ENCODE assay signal across 15 mouse cellular contexts in the genomic region with DNA sequence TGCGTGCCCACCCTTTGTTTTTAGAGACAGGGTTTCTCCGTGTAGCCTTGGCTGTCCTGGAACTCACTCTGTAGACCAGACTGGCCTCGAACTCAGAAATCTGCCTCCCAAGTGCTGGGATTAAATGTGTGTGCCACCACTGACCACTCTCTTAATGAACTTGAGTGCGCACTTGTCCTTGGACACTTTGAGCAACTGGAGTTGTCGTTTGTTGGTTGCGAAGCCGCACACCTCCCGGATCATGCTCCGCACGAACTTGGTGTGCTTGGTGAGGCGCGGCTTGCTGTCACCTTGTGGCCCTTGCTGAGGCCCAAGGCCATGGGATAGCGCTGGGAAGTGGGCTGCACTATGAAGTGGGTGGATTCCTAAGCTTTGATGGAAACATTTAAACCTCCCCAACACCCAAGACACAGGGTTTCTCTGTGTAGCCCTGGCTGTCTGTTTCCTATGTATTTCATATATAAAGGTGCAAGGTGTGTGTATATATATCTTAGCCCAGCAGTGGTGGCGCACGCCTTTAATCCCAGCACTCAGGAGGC. TPM values are rescaled to one million over a fixed set of nuclear protein-coding genes. Genes with fewer than 3 reads are reported as not detected.
DNase-seq lines count a peak whose midpoint lies in the region; ATAC-seq and TF ChIP-seq lines count a peak whose summit lies in the region.
"Had no signal": no experiment of that assay in that cellular context is flagged by ENCODE, and none has a peak within 500 bp of the region (broad histone marks: within the 10 kb centered on the region; RNA-seq: fewer than 3 reads in every experiment).

No protein-coding gene starts in this region.

- no peak overlapping the region for H3K4me3 ChIP-seq in forebrain, embryonic 11.5 days (ENCODE audit: low read depth, low read length)
- H3K4me3 ChIP-seq in forebrain, embryonic 14.5 days (ENCODE audit: low read depth, low read length): no peak overlapping the region
- no peak overlapping the region for H3K4me3 ChIP-seq in kidney, postnatal 0 days (replicated peaks; ENCODE audit: low read depth, low read length)
- H3K4me3 ChIP-seq in forebrain, embryonic 15.5 days: no peak overlapping the region
- H3K4me3 ChIP-seq in midbrain, postnatal 0 days (ENCODE audit: low read depth, low read length): no peak overlapping the region
- no peak overlapping the region for H3K4me3 ChIP-seq in gastrocnemius, adult 2 months
- H3K4me3 ChIP-seq: midbrain, embryonic 12.5 days had no signal

- H3K4me2 ChIP-seq in forebrain, embryonic 11.5 days (ENCODE audit: low read depth, low read length, severe bottlenecking): no peak overlapping the region
- H3K4me2 ChIP-seq in forebrain, embryonic 14.5 days (ENCODE audit: low read length): no peak overlapping the region
- H3K4me2 ChIP-seq in kidney, postnatal 0 days (ENCODE audit: low read length): no peak overlapping the region
- H3K4me2 ChIP-seq in forebrain, embryonic 15.5 days (replicated peaks): no peak overlapping the region
- H3K4me2 ChIP-seq in midbrain, postnatal 0 days (ENCODE audit: low read depth, low read length, poor library complexity, severe bottlenecking): no peak overlapping the region
- H3K4me2 ChIP-seq: midbrain, embryonic 12.5 days had no signal

- 0 out of 2 replicates have a peak, but pooled peaks have one; percentile 31 for ATAC-seq in forebrain, embryonic 11.5 days (replicated peaks; ENCODE audit: low FRiP score)
- ATAC-seq in forebrain, embryonic 14.5 days: no peak
- peak; percentile 68 for ATAC-seq in kidney, postnatal 0 days (replicated peaks; ENCODE audit: low FRiP score, low read depth)
- ATAC-seq in forebrain, embryonic 15.5 days (replicated peaks): 0 out of 2 replicates have a peak, but pooled peaks have one; percentile 23
- ATAC-seq in midbrain, postnatal 0 days (ENCODE audit: low FRiP score): peak; percentile 20; the same call in 1 of the 2 replicates
- ATAC-seq: lung, postnatal 0 days had no signal

- H3K9me3 ChIP-seq in forebrain, embryonic 11.5 days (ENCODE audit: control insufficient read depth, low read length): no peaks in the 10 kb centered on the region
- no peaks in the 10 kb centered on the region for H3K9me3 ChIP-seq in forebrain, embryonic 14.5 days (replicated peaks; ENCODE audit: control insufficient read depth, low read length)
- H3K9me3 ChIP-seq in kidney, postnatal 0 days (replicated peaks; ENCODE audit: low read length): no peaks in the 10 kb centered on the region
- H3K9me3 ChIP-seq in forebrain, embryonic 15.5 days: no peaks in the 10 kb centered on the region
- H3K9me3 ChIP-seq in midbrain, postnatal 0 days (ENCODE audit: low read length): no peaks in the 10 kb centered on the region
- H3K9me3 ChIP-seq: midbrain, embryonic 12.5 days had no signal

- no peak for DNase-seq in forebrain, embryonic 11.5 days (ENCODE audit: low spot score)
- no peak for DNase-seq in forebrain, embryonic 14.5 days (ENCODE audit: low spot score)
- no peak for DNase-seq in kidney, postnatal 0 days (ENCODE audit: low spot score)
- DNase-seq in kidney, postnatal 25 days: no peak
- no peak for DNase-seq in midbrain, postnatal 0 days (ENCODE audit: low spot score)
- DNase-seq in spleen, postnatal 36 days (ENCODE audit: low spot score in 2 of 2): no peak
- no peak for DNase-seq in gastrocnemius, adult 2 months
- DNase-seq: cerebellum, postnatal 36 days; heart, postnatal 36 days had no signal

- no peak for TF ChIP-seq CTCF in kidney, postnatal 0 days (IDR thresholded peaks at IDR 0.05; ENCODE audit: low read depth)
- TF ChIP-seq CTCF in midbrain, postnatal 0 days (IDR thresholded peaks at IDR 0.05): no peak
- no peak for TF ChIP-seq CTCF in gastrocnemius, adult 2 months (IDR thresholded peaks at IDR 0.05)

- H3K4me1 ChIP-seq in forebrain, embryonic 11.5 days (replicated peaks; ENCODE audit: control insufficient read depth, insufficient read depth, low read length): no peaks in the 10 kb centered on the region
- H3K4me1 ChIP-seq in forebrain, embryonic 14.5 days (ENCODE audit: control insufficient read depth, insufficient read depth, low read length): no peaks in the 10 kb centered on the region
- no peaks in the 10 kb centered on the region for H3K4me1 ChIP-seq in kidney, postnatal 0 days (replicated peaks; ENCODE audit: insufficient read depth, low read length)
- no peaks in the 10 kb centered on the region for H3K4me1 ChIP-seq in forebrain, embryonic 15.5 days
- no peaks in the 10 kb centered on the region for H3K4me1 ChIP-seq in midbrain, postnatal 0 days (ENCODE audit: insufficient read depth, low read length)
- H3K4me1 ChIP-seq: midbrain, embryonic 12.5 days had no signal

- H3K36me3 ChIP-seq in forebrain, embryonic 11.5 days (ENCODE audit: control insufficient read depth, insufficient read depth, low read length): peaks cover 18% of the 10 kb centered on the region
- peaks cover 53% of the 10 kb centered on the region for H3K36me3 ChIP-seq in forebrain, embryonic 14.5 days (ENCODE audit: control insufficient read depth, insufficient read depth, low read length)
- H3K36me3 ChIP-seq in kidney, postnatal 0 days (ENCODE audit: insufficient read depth, low read length): peaks cover 23% of the 10 kb centered on the region
- peaks cover 54% of the 10 kb centered on the region for H3K36me3 ChIP-seq in forebrain, embryonic 15.5 days
- peaks cover 24% of the 10 kb centered on the region for H3K36me3 ChIP-seq in midbrain, postnatal 0 days (ENCODE audit: insufficient read depth, low read length)

- 94% methylated on average over 15 of the region's 15 CpGs for WGBS in forebrain, embryonic 11.5 days
- 92% methylated on average over 15 of the region's 15 CpGs for WGBS in forebrain, embryonic 14.5 days
- 92% methylated on average over 15 of the region's 15 CpGs for WGBS in kidney, postnatal 0 days
- 93% methylated on average over 15 of the region's 15 CpGs for WGBS in forebrain, embryonic 15.5 days
- 97% methylated on average over 15 of the region's 15 CpGs for WGBS in midbrain, postnatal 0 days

- H3K27me3 ChIP-seq in forebrain, embryonic 11.5 days (ENCODE audit: control insufficient read depth, insufficient read depth, low read length): no peaks in the 10 kb centered on the region
- H3K27me3 ChIP-seq in forebrain, embryonic 14.5 days (replicated peaks; ENCODE audit: control insufficient read depth, insufficient read depth, low read length): no peaks in the 10 kb centered on the region
- no peaks in the 10 kb centered on the region for H3K27me3 ChIP-seq in kidney, postnatal 0 days (ENCODE audit: insufficient read depth, low read length)
- H3K27me3 ChIP-seq in forebrain, embryonic 15.5 days: no peaks in the 10 kb centered on the region
- H3K27me3 ChIP-seq in midbrain, postnatal 0 days (ENCODE audit: insufficient read depth, low read length): no peaks in the 10 kb centered on the region
- H3K27me3 ChIP-seq: midbrain, embryonic 12.5 days had no signal

- H3K9ac ChIP-seq in forebrain, embryonic 11.5 days (ENCODE audit: low read length): no peak overlapping the region
- no peak overlapping the region for H3K9ac ChIP-seq in forebrain, embryonic 14.5 days (ENCODE audit: low read length)
- no peak overlapping the region for H3K9ac ChIP-seq in kidney, postnatal 0 days (ENCODE audit: low read depth, low read length)
- no peak overlapping the region for H3K9ac ChIP-seq in forebrain, embryonic 15.5 days (replicated peaks)
- H3K9ac ChIP-seq in midbrain, postnatal 0 days (replicated peaks; ENCODE audit: low read length, poor library complexity, severe bottlenecking): no peak overlapping the region
- H3K9ac ChIP-seq: midbrain, embryonic 12.5 days had no signal

- intact Hi-C loops in gastrocnemius, adult 2 months (cut with DNase I): no loop called here

- no peak overlapping the region for H3K27ac ChIP-seq in forebrain, embryonic 11.5 days (ENCODE audit: low read depth, low read length)
- H3K27ac ChIP-seq in forebrain, embryonic 14.5 days (ENCODE audit: low read depth, low read length): no peak overlapping the region
- H3K27ac ChIP-seq in kidney, postnatal 0 days: no peak overlapping the region
- no peak overlapping the region for H3K27ac ChIP-seq in forebrain, embryonic 15.5 days (replicated peaks)
- no peak overlapping the region for H3K27ac ChIP-seq in midbrain, postnatal 0 days (ENCODE audit: low read depth, low read length)
- H3K27ac ChIP-seq in gastrocnemius, adult 2 months: no peak overlapping the region
- H3K27ac ChIP-seq: midbrain, embryonic 12.5 days had no signal

RNA-seq across cellular contexts. Expression of a gene that starts 29.4 kb away (rescaled TPM):
- not detected in 2 replicates for polyA plus RNA-seq in forebrain, embryonic 11.5 days (2014; fragmentation: Nextera tagmentation; extraction: Ambion mirVana)
- not detected in 2 replicates for polyA plus RNA-seq in forebrain, embryonic 14.5 days (2014; fragmentation: Nextera tagmentation; extraction: Ambion mirVana)
- polyA plus RNA-seq in kidney, postnatal 0 days (2015; fragmentation: Nextera tagmentation; extraction: Ambion mirVana): not detected in 2 replicates
- polyA plus RNA-seq in forebrain, embryonic 15.5 days (2015; fragmentation: Nextera tagmentation; extraction: Ambion mirVana): not detected in 2 replicates
- total RNA-seq in midbrain, postnatal 0 days (2014; rRNA removed): not detected in 2 replicates
- not detected in 2 replicates for polyA plus RNA-seq in midbrain, postnatal 0 days (2015; fragmentation: Nextera tagmentation; extraction: Ambion mirVana)
- total RNA-seq in gastrocnemius, adult 2 months (2021): not detected
- total RNA-seq: heart, adult 8-10 months; heart, postnatal 36 days; left cerebral cortex, adult 8-10 months had no signal
- polyA plus RNA-seq: large intestine, adult 2 months; lung, postnatal 0 days; midbrain, embryonic 12.5 days had no signal

RNA-seq across cellular contexts. Expression of a gene that starts 32.2 kb away (rescaled TPM):
- polyA plus RNA-seq in forebrain, embryonic 11.5 days (2014; fragmentation: Nextera tagmentation; extraction: Ambion mirVana): 937 and 1,003 TPM in 2 replicates
- 684 and 690 TPM in 2 replicates for polyA plus RNA-seq in forebrain, embryonic 14.5 days (2014; fragmentation: Nextera tagmentation; extraction: Ambion mirVana)
- 367 and 400 TPM in 2 replicates for polyA plus RNA-seq in kidney, postnatal 0 days (2015; fragmentation: Nextera tagmentation; extraction: Ambion mirVana)
- polyA plus RNA-seq in forebrain, embryonic 15.5 days (2015; fragmentation: Nextera tagmentation; extraction: Ambion mirVana): 710 and 729 TPM in 2 replicates
- total RNA-seq in midbrain, postnatal 0 days (2014; rRNA removed): 57.6 and 69.2 TPM in 2 replicates
- 242 and 258 TPM in 2 replicates for polyA plus RNA-seq in midbrain, postnatal 0 days (2015; fragmentation: Nextera tagmentation; extraction: Ambion mirVana)
- 100 to 1,000 TPM in 1 of 2 experiments, 10 to 100 TPM in 1; 81.7 to 100 TPM for total RNA-seq in gastrocnemius, adult 2 months (2021)

RNA-seq across cellular contexts. Expression of a gene that starts 38.8 kb away (rescaled TPM):
- 108 and 109 TPM in 2 replicates for polyA plus RNA-seq in forebrain, embryonic 11.5 days (2014; fragmentation: Nextera tagmentation; extraction: Ambion mirVana)
- polyA plus RNA-seq in forebrain, embryonic 14.5 days (2014; fragmentation: Nextera tagmentation; extraction: Ambion mirVana): 49.2 and 52.3 TPM in 2 replicates
- 51.1 and 51.2 TPM in 2 replicates for polyA plus RNA-seq in kidney, postnatal 0 days (2015; fragmentation: Nextera tagmentation; extraction: Ambion mirVana)
- 61.9 and 71.1 TPM in 2 replicates for polyA plus RNA-seq in forebrain, embryonic 15.5 days (2015; fragmentation: Nextera tagmentation; extraction: Ambion mirVana)
- total RNA-seq in midbrain, postnatal 0 days (2014; rRNA removed): 5.5 and 6.4 TPM in 2 replicates
- 55.9 and 59.8 TPM in 2 replicates for polyA plus RNA-seq in midbrain, postnatal 0 days (2015; fragmentation: Nextera tagmentation; extraction: Ambion mirVana)
- total RNA-seq in gastrocnemius, adult 2 months (2021): not detected
- total RNA-seq: heart, postnatal 36 days had no signal

RNA-seq across cellular contexts. Expression of a gene that starts 51.1 kb away (rescaled TPM):
- 105 and 116 TPM in 2 replicates for polyA plus RNA-seq in forebrain, embryonic 11.5 days (2014; fragmentation: Nextera tagmentation; extraction: Ambion mirVana)
- polyA plus RNA-seq in forebrain, embryonic 14.5 days (2014; fragmentation: Nextera tagmentation; extraction: Ambion mirVana): 41.0 and 42.0 TPM in 2 replicates
- 34.0 and 35.8 TPM in 2 replicates for polyA plus RNA-seq in kidney, postnatal 0 days (2015; fragmentation: Nextera tagmentation; extraction: Ambion mirVana)
- polyA plus RNA-seq in forebrain, embryonic 15.5 days (2015; fragmentation: Nextera tagmentation; extraction: Ambion mirVana): 43.3 and 48.9 TPM in 2 replicates
- 60.4 and 65.5 TPM in 2 replicates for total RNA-seq in midbrain, postnatal 0 days (2014; rRNA removed)
- polyA plus RNA-seq in midbrain, postnatal 0 days (2015; fragmentation: Nextera tagmentation; extraction: Ambion mirVana): 23.5 TPM in 2 replicates
- 10 to 100 TPM; 13.5 to 13.8 TPM for total RNA-seq in gastrocnemius, adult 2 months (2021)

RNA-seq across cellular contexts. Expression of a gene that starts 56.2 kb away (rescaled TPM):
- polyA plus RNA-seq in forebrain, embryonic 11.5 days (2014; fragmentation: Nextera tagmentation; extraction: Ambion mirVana): 0.92 and 0.95 TPM in 2 replicates
- 0.46 and 0.56 TPM in 2 replicates for polyA plus RNA-seq in forebrain, embryonic 14.5 days (2014; fragmentation: Nextera tagmentation; extraction: Ambion mirVana)
- polyA plus RNA-seq in kidney, postnatal 0 days (2015; fragmentation: Nextera tagmentation; extraction: Ambion mirVana): 1.7 and 2.3 TPM in 2 replicates
- polyA plus RNA-seq in forebrain, embryonic 15.5 days (2015; fragmentation: Nextera tagmentation; extraction: Ambion mirVana): 0.28 and 0.64 TPM in 2 replicates
- total RNA-seq in midbrain, postnatal 0 days (2014; rRNA removed): not detected in 2 replicates
- polyA plus RNA-seq in midbrain, postnatal 0 days (2015; fragmentation: Nextera tagmentation; extraction: Ambion mirVana): 0.18 and 0.81 TPM in 2 replicates
- 1 to 10 TPM in 1 of 2 experiments, under 1 TPM in 1; 0.46 to 2.6 TPM for total RNA-seq in gastrocnemius, adult 2 months (2021)
